Mouse (Mus musculus) embryo, embryonic 9.5 days (tissue): Measurements from ENCODE around the gene Cabin1.
A peak's percentile ranks its signal among the peaks of the same experiment; 100 is the strongest.

ENCODE experiments used
- DNase-seq: peaks from one replicate; pipeline ENCODE4 v3.0.0-alpha.2; 2017; ENCODE audit errors: extremely low spot score

The Cabin1 gene

GRCm38 (mm10) chr10:75636084-75636786 lies 127.9 kb downstream of the Cabin1 start:
- DNase-seq = no peak

GRCm38 (mm10) chr10:75635693-75636055 lies 128.5 kb downstream of the Cabin1 start:
- peak; percentile 84 for DNase-seq

- no peak for DNase-seq
Observed at GRCm38 (mm10) chr10:75635019-75635692, 129.0 kb downstream of the Cabin1 start.

GRCm38 (mm10) chr10:75634610-75635009 lies 129.5 kb downstream of the Cabin1 start:
- DNase-seq = no peak

- no peak for DNase-seq
Observed at GRCm38 (mm10) chr10:75633576-75634139, 130.5 kb downstream of the Cabin1 start.

GRCm38 (mm10) chr10:75633048-75633447 lies 131.1 kb downstream of the Cabin1 start:
- no peak for DNase-seq

- DNase-seq = no peak
Observed at GRCm38 (mm10) chr10:75632633-75633032, 131.5 kb downstream of the Cabin1 start.

- DNase-seq = no peak
Observed at GRCm38 (mm10) chr10:75627490-75627889, 136.7 kb downstream of the Cabin1 start.

GRCm38 (mm10) chr10:75626991-75627390 lies 137.2 kb downstream of the Cabin1 start:
- no peak for DNase-seq

- no peak for DNase-seq
Observed at GRCm38 (mm10) chr10:75625920-75626319, 138.2 kb downstream of the Cabin1 start.

- DNase-seq = no peak
Observed at GRCm38 (mm10) chr10:75620818-75621217, 143.3 kb downstream of the Cabin1 start.

- DNase-seq = no peak
Observed at GRCm38 (mm10) chr10:75616044-75616443, 148.1 kb downstream of the Cabin1 start.

GRCm38 (mm10) chr10:75610486-75610885 lies 153.7 kb downstream of the Cabin1 start:
- DNase-seq = no peak

GRCm38 (mm10) chr10:75608975-75609374 lies 155.2 kb downstream of the Cabin1 start:
- no peak for DNase-seq

- no peak for DNase-seq
Observed at GRCm38 (mm10) chr10:75607253-75607652, 156.9 kb downstream of the Cabin1 start.

- no peak for DNase-seq
Observed at GRCm38 (mm10) chr10:75605162-75605846, 158.8 kb downstream of the Cabin1 start.

GRCm38 (mm10) chr10:75600189-75600730 lies 163.9 kb downstream of the Cabin1 start:
- no peak for DNase-seq
